Mouse (Mus musculus): ENCODE measurements at regions not wholly inside any gene's neighbourhood (a gene's known extent, or its start where the extent isn't known, plus 50 kb on each side); places are given as distances from the start of the nearest gene placed in this dataset.
A peak's percentile ranks its signal among the peaks of the same experiment; 100 is the strongest.

- no peaks in the 10 kb centered on the region for H3K27me3 ChIP-seq (ENCODE audit: control insufficient read depth, insufficient read depth, low read length)
- no peak overlapping the region for H3K4me3 ChIP-seq (ENCODE audit: control insufficient read depth, insufficient read depth, low read length)
- no peak for DNase-seq
- 72% methylated on average over 8 of the region's 8 CpGs for WGBS
- H3K27ac ChIP-seq (ENCODE audit: control insufficient read depth, insufficient read depth, low read length) = no peak overlapping the region
- H3K4me1 ChIP-seq (replicated peaks; ENCODE audit: control insufficient read depth, insufficient read depth, low read length) = no peaks in the 10 kb centered on the region
- TF ChIP-seq POLR2A (IDR thresholded peaks at IDR 0.05; ENCODE audit: control insufficient read depth, extremely low read depth, insufficient read depth, low read length, poor library complexity) = no peak
- H3K36me3 ChIP-seq (ENCODE audit: control insufficient read depth, insufficient read depth, low read length) = no peaks in the 10 kb centered on the region
These were observed 105.3 kb upstream of the Sgk1 start for GRCm38 (mm10) chr10:21776762-21777080.

DNA sequence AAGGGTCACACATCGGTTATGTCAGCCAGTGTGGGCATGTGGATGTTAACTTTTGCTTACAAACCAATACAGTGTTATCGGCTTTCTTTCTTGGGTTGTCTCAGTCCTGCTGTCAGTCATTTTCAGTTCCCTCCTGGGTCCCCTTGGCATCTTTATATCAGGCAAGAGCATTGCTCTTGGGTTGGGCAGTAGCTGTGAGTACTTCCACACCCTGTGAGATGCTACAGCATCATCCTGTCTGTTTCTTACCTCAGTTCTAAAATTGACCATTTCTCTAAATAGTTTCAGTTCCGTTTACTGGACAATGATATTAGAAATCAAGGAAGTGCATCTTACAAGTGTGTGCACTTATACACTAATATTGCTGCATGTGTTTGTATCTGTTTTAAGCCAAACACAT lies 104.9 kb upstream of the Sgk1 start:
- no peak overlapping the region for H3K27ac ChIP-seq (ENCODE audit: control insufficient read depth, insufficient read depth, low read length)
- H3K36me3 ChIP-seq (ENCODE audit: control insufficient read depth, insufficient read depth, low read length) = no peaks in the 10 kb centered on the region
- DNase-seq = no peak
- 89% methylated on average over 3 of the region's 3 CpGs for WGBS
- H3K27me3 ChIP-seq (ENCODE audit: control insufficient read depth, insufficient read depth, low read length) = no peaks in the 10 kb centered on the region
- TF ChIP-seq POLR2A (IDR thresholded peaks at IDR 0.05; ENCODE audit: control insufficient read depth, extremely low read depth, insufficient read depth, low read length, poor library complexity) = no peak
- TF ChIP-seq CTCF (IDR thresholded peaks at IDR 0.05; ENCODE audit: borderline replicate concordance, control insufficient read depth, extremely low read depth, insufficient read depth, low read length, poor library complexity) = no peak
- no peak overlapping the region for H3K4me3 ChIP-seq (ENCODE audit: control insufficient read depth, insufficient read depth, low read length)
- H3K4me1 ChIP-seq (replicated peaks; ENCODE audit: control insufficient read depth, insufficient read depth, low read length) = no peaks in the 10 kb centered on the region

GRCm38 (mm10) chr10:21783478-21783877 lies 98.5 kb upstream of the Sgk1 start:
- no peak overlapping the region for H3K27ac ChIP-seq (ENCODE audit: control insufficient read depth, insufficient read depth, low read length)
- no peak overlapping the region for H3K4me3 ChIP-seq (ENCODE audit: control insufficient read depth, insufficient read depth, low read length)
- TF ChIP-seq CTCF (IDR thresholded peaks at IDR 0.05; ENCODE audit: borderline replicate concordance, control insufficient read depth, extremely low read depth, insufficient read depth, low read length, poor library complexity) (no peak), POLR2A (IDR thresholded peaks at IDR 0.05; ENCODE audit: control insufficient read depth, extremely low read depth, insufficient read depth, low read length, poor library complexity) (no peak)
- H3K27me3 ChIP-seq (ENCODE audit: control insufficient read depth, insufficient read depth, low read length) = no peaks in the 10 kb centered on the region
- no peaks in the 10 kb centered on the region for H3K4me1 ChIP-seq (replicated peaks; ENCODE audit: control insufficient read depth, insufficient read depth, low read length)
- 91% methylated on average over 7 of the region's 7 CpGs for WGBS
- no peak for DNase-seq
- no peaks in the 10 kb centered on the region for H3K36me3 ChIP-seq (ENCODE audit: control insufficient read depth, insufficient read depth, low read length)

- Histone ChIP-seq H3K4me1 (replicated peaks; ENCODE audit: control insufficient read depth, insufficient read depth, low read length) (no peaks in the 10 kb centered on the region), H3K27ac (ENCODE audit: control insufficient read depth, insufficient read depth, low read length) (no peak overlapping the region), H3K27me3 (ENCODE audit: control insufficient read depth, insufficient read depth, low read length) (no peaks in the 10 kb centered on the region), H3K36me3 (ENCODE audit: control insufficient read depth, insufficient read depth, low read length) (no peaks in the 10 kb centered on the region), H3K4me3 (ENCODE audit: control insufficient read depth, insufficient read depth, low read length) (no peak overlapping the region)
- TF ChIP-seq POLR2A (IDR thresholded peaks at IDR 0.05; ENCODE audit: control insufficient read depth, extremely low read depth, insufficient read depth, low read length, poor library complexity) = no peak
- TF ChIP-seq CTCF (IDR thresholded peaks at IDR 0.05; ENCODE audit: borderline replicate concordance, control insufficient read depth, extremely low read depth, insufficient read depth, low read length, poor library complexity) = no peak
- DNase-seq = no peak
- WGBS = 93% methylated on average over 4 of the region's 4 CpGs
These were observed 96.9 kb upstream of the Sgk1 start for GRCm38 (mm10) chr10:21785110-21785509.

DNA sequence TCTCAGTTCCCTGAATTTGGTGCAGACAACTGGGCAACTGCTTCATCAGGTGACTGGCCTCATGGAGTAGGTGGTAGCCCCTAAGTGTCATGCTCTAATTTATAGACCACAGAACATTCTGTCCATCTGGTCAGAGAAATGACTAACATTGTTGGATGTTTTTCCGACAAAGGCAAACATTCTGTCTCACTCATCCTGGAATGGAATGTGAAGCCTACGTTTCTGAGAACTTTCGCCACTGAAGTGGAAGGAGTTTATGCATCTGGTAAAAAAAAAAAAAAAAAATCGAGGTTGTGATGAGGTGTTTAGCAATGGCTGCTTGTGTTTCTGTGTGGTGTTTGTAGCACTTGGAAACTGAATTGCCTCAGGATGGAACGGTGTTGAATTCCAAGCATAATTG lies 96.2 kb upstream of the Sgk1 start:
- TF ChIP-seq CTCF (IDR thresholded peaks at IDR 0.05; ENCODE audit: borderline replicate concordance, control insufficient read depth, extremely low read depth, insufficient read depth, low read length, poor library complexity) = no peak
- TF ChIP-seq POLR2A (IDR thresholded peaks at IDR 0.05; ENCODE audit: control insufficient read depth, extremely low read depth, insufficient read depth, low read length, poor library complexity) = no peak
- H3K27ac ChIP-seq (ENCODE audit: control insufficient read depth, insufficient read depth, low read length) = no peak overlapping the region
- H3K4me3 ChIP-seq (ENCODE audit: control insufficient read depth, insufficient read depth, low read length) = no peak overlapping the region
- H3K27me3 ChIP-seq (ENCODE audit: control insufficient read depth, insufficient read depth, low read length) = no peaks in the 10 kb centered on the region
- H3K4me1 ChIP-seq (replicated peaks; ENCODE audit: control insufficient read depth, insufficient read depth, low read length) = no peaks in the 10 kb centered on the region
- WGBS = 87% methylated on average over 5 of the region's 5 CpGs
- H3K36me3 ChIP-seq (ENCODE audit: control insufficient read depth, insufficient read depth, low read length) = no peaks in the 10 kb centered on the region
- DNase-seq = no peak

- no peak for DNase-seq
- peaks cover 11% of the 10 kb centered on the region for H3K4me1 ChIP-seq (replicated peaks; ENCODE audit: control insufficient read depth, insufficient read depth, low read length)
- 86% methylated on average over 17 of the region's 17 CpGs for WGBS
- no peaks in the 10 kb centered on the region for H3K27me3 ChIP-seq (ENCODE audit: control insufficient read depth, insufficient read depth, low read length)
- no peak overlapping the region for H3K4me3 ChIP-seq (ENCODE audit: control insufficient read depth, insufficient read depth, low read length)
- no peak overlapping the region for H3K27ac ChIP-seq (ENCODE audit: control insufficient read depth, insufficient read depth, low read length)
- no peaks in the 10 kb centered on the region for H3K36me3 ChIP-seq (ENCODE audit: control insufficient read depth, insufficient read depth, low read length)
- no peak for TF ChIP-seq CTCF (IDR thresholded peaks at IDR 0.05; ENCODE audit: borderline replicate concordance, control insufficient read depth, extremely low read depth, insufficient read depth, low read length, poor library complexity)
These were observed 92.0 kb upstream of the Sgk1 start for GRCm38 (mm10) chr10:21789847-21790530.

DNA sequence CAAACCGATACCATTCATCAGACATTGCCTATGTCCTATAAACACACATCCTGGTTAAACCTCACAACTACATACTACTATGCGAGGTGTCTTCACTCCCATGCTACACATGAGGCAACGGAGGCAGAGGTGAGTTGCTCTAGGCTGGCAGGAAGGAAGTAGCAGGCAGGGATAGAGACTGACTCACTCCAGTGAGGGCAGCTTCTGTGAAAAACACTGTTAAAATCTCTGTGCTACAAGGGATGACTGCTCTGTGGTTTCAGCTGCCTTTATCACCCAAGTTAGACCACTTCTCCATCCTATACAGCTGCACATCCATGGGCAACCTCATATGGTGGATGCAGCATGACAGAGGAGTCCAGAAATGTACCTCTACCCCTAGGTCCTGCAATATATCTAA lies 91.0 kb upstream of the Sgk1 start:
- peak; percentile 25 for DNase-seq
- no peaks in the 10 kb centered on the region for H3K27me3 ChIP-seq (ENCODE audit: control insufficient read depth, insufficient read depth, low read length)
- TF ChIP-seq CTCF (IDR thresholded peaks at IDR 0.05; ENCODE audit: borderline replicate concordance, control insufficient read depth, extremely low read depth, insufficient read depth, low read length, poor library complexity) (no peak), POLR2A (IDR thresholded peaks at IDR 0.05; ENCODE audit: control insufficient read depth, extremely low read depth, insufficient read depth, low read length, poor library complexity) (no peak)
- WGBS = 34% methylated on average over 3 of the region's 3 CpGs
- H3K36me3 ChIP-seq (ENCODE audit: control insufficient read depth, insufficient read depth, low read length) = no peaks in the 10 kb centered on the region
- H3K27ac ChIP-seq (ENCODE audit: control insufficient read depth, insufficient read depth, low read length) = no peak overlapping the region
- peaks cover 11% of the 10 kb centered on the region for H3K4me1 ChIP-seq (replicated peaks; ENCODE audit: control insufficient read depth, insufficient read depth, low read length)
- no peak overlapping the region for H3K4me3 ChIP-seq (ENCODE audit: control insufficient read depth, insufficient read depth, low read length)

Data from thymus, adult 2 months (tissue).